Mouse (Mus musculus) CH12.LX (cell line): ENCODE measurements around the gene Kank1. TPM values are rescaled to one million over a fixed set of nuclear protein-coding genes. Genes with fewer than 3 reads are reported as not detected.

Source experiments
- DNase-seq: peaks from one replicate; pipeline ENCODE4 v3.0.0-alpha.2; 2013; ENCODE audit errors: extremely low read depth
- H3K27ac ChIP-seq: 2 replicates; pipeline ENCODE4 v1.5.1; 2012; ENCODE audit warnings: low read depth, mild to moderate bottlenecking, control low read depth, moderate library complexity; ENCODE audit not compliant: insufficient read depth
- H3K27me3 ChIP-seq: replicated peaks from 2 replicates; pipeline ENCODE3; 2012; ENCODE audit warnings: inconsistent platforms
- H3K36me3 ChIP-seq, 2 experiments: replicated peaks in 1 of 2; 2 replicates each; pipeline versions ENCODE3 to v1.6.1; 2012; ENCODE audit warnings: inconsistent platforms in 1 of 2, low read length in 1 of 2, mild to moderate bottlenecking in 1 of 2, mixed read lengths in 1 of 2, moderate library complexity in 1 of 2; ENCODE audit not compliant: control insufficient read depth in 1 of 2, insufficient read depth in 1 of 2
- H3K4me1 ChIP-seq, 2 experiments: 2 replicates each; pipeline ENCODE4 v1.6.1; 2012; ENCODE audit warnings: inconsistent platforms in 1 of 2, moderate library complexity in 1 of 2; ENCODE audit not compliant: insufficient read depth in 2 of 2, control insufficient read depth in 1 of 2
- H3K4me2 ChIP-seq: 2 replicates; pipeline ENCODE4 v1.6.1; 2012; ENCODE audit warnings: low read depth, mild to moderate bottlenecking, control low read depth; ENCODE audit not compliant: poor library complexity, insufficient read depth, severe bottlenecking
- H3K4me3 ChIP-seq, 3 experiments: fragments of 150-350 bp in 1 of 3; sonication (generic) in 1 of 3; replicated peaks in 1 of 3; 2 replicates each; pipeline versions ENCODE3 to v1.5.1; 2011 to 2012; ENCODE audit warnings: low read depth in 2 of 3, low read length in 2 of 3, mild to moderate bottlenecking in 2 of 3, moderate library complexity in 2 of 3, control low read depth in 1 of 3, improper control_type of control experiment in 1 of 3, inconsistent platforms in 1 of 3, mixed read lengths in 1 of 3; ENCODE audit not compliant: poor library complexity in 1 of 3
- H3K79me2 ChIP-seq: replicated peaks from 2 replicates; pipeline ENCODE4 v1.6.1; 2012; ENCODE audit warnings: mild to moderate bottlenecking, moderate library complexity; ENCODE audit not compliant: control insufficient read depth, poor library complexity, insufficient read depth, severe bottlenecking; ENCODE audit errors: extremely low read depth
- H3K9ac ChIP-seq: 2 replicates; pipeline ENCODE4 v1.6.1; 2012; ENCODE audit warnings: low read depth, mild to moderate bottlenecking, control low read depth, moderate library complexity; ENCODE audit not compliant: insufficient read depth
- H3K9me3 ChIP-seq: replicated peaks from 2 replicates; pipeline ENCODE3; 2012; ENCODE audit warnings: low read length, inconsistent platforms, mixed read lengths
- CHD1 ChIP-seq: IDR thresholded peaks from 2 replicates; pipeline ENCODE4 v1.6.1; 2012; ENCODE audit warnings: low read depth, low read length, improper control_type of control experiment, inconsistent platforms
- CTCF ChIP-seq, 2 experiments: IDR thresholded peaks in 1 of 2; conservative IDR thresholded peaks in 1 of 2; 2 replicates each; pipeline ENCODE4 v1.5.1; 2011 to 2012; ENCODE audit warnings: low read depth in 2 of 2, low read length in 2 of 2, improper control_type of control experiment in 1 of 2, inconsistent platforms in 1 of 2, mild to moderate bottlenecking in 1 of 2, moderate library complexity in 1 of 2
- E2F4 ChIP-seq: IDR thresholded peaks from 2 replicates; pipeline ENCODE4 v1.6.1; 2011; ENCODE audit warnings: low read depth, low read length, improper control_type of control experiment; ENCODE audit not compliant: insufficient replicate concordance
- ELF1 ChIP-seq: IDR thresholded peaks from 2 replicates; pipeline ENCODE4 v1.6.1; 2014; ENCODE audit warnings: low read depth, mild to moderate bottlenecking, inconsistent platforms, low read length, improper control_type of control experiment
- GABPA ChIP-seq: IDR thresholded peaks from 2 replicates; pipeline ENCODE4 v1.6.1; 2012; ENCODE audit warnings: low read depth, low read length, improper control_type of control experiment, inconsistent platforms; ENCODE audit not compliant: insufficient replicate concordance
- JUN ChIP-seq: IDR thresholded peaks from 2 replicates; pipeline ENCODE4 v1.6.1; 2011; ENCODE audit warnings: low read depth, mild to moderate bottlenecking, low read length, improper control_type of control experiment, moderate library complexity; ENCODE audit not compliant: insufficient read depth
- KAT2A ChIP-seq: IDR thresholded peaks from 2 replicates; pipeline ENCODE4 v1.6.1; 2012; ENCODE audit warnings: low read length, improper control_type of control experiment, inconsistent platforms; ENCODE audit not compliant: insufficient replicate concordance
- MAZ ChIP-seq: IDR thresholded peaks from 2 replicates; pipeline ENCODE4 v1.6.1; 2012; ENCODE audit warnings: low read depth, mild to moderate bottlenecking, inconsistent platforms, low read length, improper control_type of control experiment, moderate library complexity
- RAD21 ChIP-seq: IDR thresholded peaks from 2 replicates; pipeline ENCODE4 v1.6.1; 2011; ENCODE audit warnings: low read depth, mild to moderate bottlenecking, low read length, improper control_type of control experiment, moderate library complexity
- SMC3 ChIP-seq: IDR thresholded peaks from 2 replicates; pipeline ENCODE4 v1.6.1; 2011; ENCODE audit warnings: low read depth, low read length, improper control_type of control experiment
- UBTF ChIP-seq: IDR thresholded peaks from 2 replicates; pipeline ENCODE4 v1.6.1; 2012; ENCODE audit warnings: low read depth, mild to moderate bottlenecking, inconsistent platforms, low read length, improper control_type of control experiment, moderate library complexity
- USF1 ChIP-seq: IDR thresholded peaks from 2 replicates; pipeline ENCODE4 v1.6.1; 2014; ENCODE audit warnings: low read depth, mild to moderate bottlenecking, inconsistent platforms, low read length, improper control_type of control experiment
- ZC3H11A ChIP-seq: IDR thresholded peaks from 2 replicates; pipeline ENCODE4 v1.6.1; 2012; ENCODE audit warnings: low read depth, mild to moderate bottlenecking, inconsistent platforms, low read length, improper control_type of control experiment
- ZKSCAN1 ChIP-seq: IDR thresholded peaks from 2 replicates; pipeline ENCODE4 v1.6.1; 2012; ENCODE audit warnings: low read depth, inconsistent platforms, low read length, improper control_type of control experiment, borderline replicate concordance
- ZMIZ1 ChIP-seq: IDR thresholded peaks from 2 replicates; pipeline ENCODE4 v1.6.1; 2012; ENCODE audit warnings: low read depth, mild to moderate bottlenecking, inconsistent platforms, low read length, improper control_type of control experiment
- dilution Hi-C: fragments of 300-500 bp; cut with MboI; formaldehyde crosslinking; loops from 2 replicates; pipeline ENCODE4 v1.14.3; 2020; ENCODE audit warnings: low sequenced_read_pairs; ENCODE audit not compliant: extremely low pct_unique_long_range_greater_than_20kb, extremely low pct_ligation_motif_present
- in situ Hi-C: fragments of 300-500 bp; cut with MboI; formaldehyde crosslinking; loops from 3 replicates; pipeline ENCODE4 v1.14.3; 2019; ENCODE audit warnings: low sequenced_read_pairs, low pct_ligation_motif_present, low pct_unique_long_range_greater_than_20kb, mixed read lengths
- polyA plus RNA-seq: library from polyadenylated mRNA; unstranded; fragments of >175 nt; gene quantifications from 2 replicates; pipeline ENCODE4 v1.2.1, GENCODE M21; 2012; ENCODE audit warnings: low read depth; ENCODE audit not compliant: insufficient read length
- total RNA-seq, 2 experiments: library from RNA; depleted of rRNA; stranded (reverse); fragments of 300-350 nt in 1 of 2; fragments of >200 nt in 1 of 2; gene quantifications; 2 replicates each; pipeline ENCODE4 v1.2.3; 2012 to 2014

The Kank1 gene
- total and polyA plus RNA-seq, 3 experiments, result 0.10 to 0.13 (median 0.12) TPM

DNA sequence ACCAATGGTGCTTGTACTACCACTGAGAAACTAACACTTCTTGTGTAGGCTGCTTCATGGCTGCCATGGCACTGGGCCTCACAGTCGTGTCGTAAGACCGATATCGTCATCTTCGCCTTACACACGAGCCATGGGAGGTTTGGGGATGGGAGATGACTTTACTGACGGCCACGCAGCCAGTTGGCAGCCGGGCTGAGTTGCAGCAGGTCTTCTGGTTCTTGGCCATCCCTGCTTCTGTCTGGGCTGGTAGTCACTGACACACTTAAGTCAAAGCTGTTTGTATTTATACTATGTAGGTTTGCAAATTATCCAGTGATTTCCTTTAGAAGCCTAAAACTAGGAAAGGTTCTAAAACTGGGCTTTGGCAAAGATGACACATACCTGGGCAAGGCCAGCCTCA is 43.0 kb upstream of the Kank1 start (continued):
- TF ChIP-seq CHD1, result no peak
- TF ChIP-seq, all 38 proteins: peak for 0

DNA sequence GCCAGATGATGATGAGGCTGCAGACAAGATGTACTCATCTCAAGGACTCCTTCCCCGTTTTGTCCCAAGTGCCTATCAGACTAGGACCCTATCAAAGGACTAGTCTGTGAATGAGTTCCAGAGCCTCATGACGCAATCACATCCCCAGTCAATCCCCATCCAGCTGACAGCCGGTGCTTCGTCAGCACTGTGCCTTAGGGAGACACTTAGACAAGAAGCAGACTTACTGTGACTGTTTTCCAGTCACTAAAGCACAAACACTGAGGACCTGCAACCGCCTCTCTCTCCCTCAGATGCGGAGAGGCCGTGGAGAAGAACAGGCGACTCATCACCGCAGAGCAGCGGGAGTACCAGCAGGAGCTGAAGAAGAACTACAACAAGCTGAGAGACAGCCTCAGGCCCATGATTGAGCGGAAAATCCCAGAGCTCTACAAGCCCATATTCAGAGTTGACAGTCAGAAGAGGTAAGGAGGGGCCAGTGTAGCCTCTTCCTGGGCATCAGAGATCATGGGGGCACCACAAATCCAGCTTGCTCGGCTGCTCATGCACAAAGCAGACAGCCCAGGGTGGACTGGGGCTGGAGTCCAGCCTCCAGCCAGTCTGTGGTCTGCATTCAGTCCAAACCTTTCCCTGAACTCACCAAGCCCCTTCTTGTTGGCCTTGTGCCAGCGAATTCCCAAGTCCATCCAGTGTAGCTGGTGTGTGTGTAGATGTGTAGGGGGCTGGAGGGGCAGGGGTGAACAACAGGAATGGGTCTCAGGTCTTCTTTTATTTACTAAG is 36.5 kb upstream of the Kank1 start:
- H3K79me2 ChIP-seq, result no peaks in the 10 kb centered on the region
- no peaks in the 10 kb centered on the region for H3K4me1 ChIP-seq
- no peak overlapping the region for H3K4me3 ChIP-seq
- dilution Hi-C loops (no loop called here), in situ Hi-C loops (loop anchor here (25.0 kb wide), 1 partner anchor 237 kb away; no protein-coding TSS in a partner anchor)
- no peaks in the 10 kb centered on the region for H3K27me3 ChIP-seq
- DNase-seq, result no peak
- H3K36me3 ChIP-seq, result peaks cover 48 to 79% of the 10 kb centered on the region in 2 experiments
- no peak overlapping the region for H3K9ac ChIP-seq
- no peak overlapping the region for H3K27ac ChIP-seq
- H3K4me2 ChIP-seq, result no peak overlapping the region
- no peaks in the 10 kb centered on the region for H3K9me3 ChIP-seq
- TF ChIP-seq CTCF (conservative IDR thresholded peaks at IDR 0.05 in 1 of 2, IDR thresholded peaks at IDR 0.05 in 1 of 2; ENCODE audit: low read depth in 2 of 2, low read length in 2 of 2), result no peak
- no peak for TF ChIP-seq KAT2A
- no peak for TF ChIP-seq RAD21
- no peak for TF ChIP-seq ELF1
- no peak for TF ChIP-seq GABPA
- TF ChIP-seq SMC3, result no peak
- no peak for TF ChIP-seq ZC3H11A

DNA sequence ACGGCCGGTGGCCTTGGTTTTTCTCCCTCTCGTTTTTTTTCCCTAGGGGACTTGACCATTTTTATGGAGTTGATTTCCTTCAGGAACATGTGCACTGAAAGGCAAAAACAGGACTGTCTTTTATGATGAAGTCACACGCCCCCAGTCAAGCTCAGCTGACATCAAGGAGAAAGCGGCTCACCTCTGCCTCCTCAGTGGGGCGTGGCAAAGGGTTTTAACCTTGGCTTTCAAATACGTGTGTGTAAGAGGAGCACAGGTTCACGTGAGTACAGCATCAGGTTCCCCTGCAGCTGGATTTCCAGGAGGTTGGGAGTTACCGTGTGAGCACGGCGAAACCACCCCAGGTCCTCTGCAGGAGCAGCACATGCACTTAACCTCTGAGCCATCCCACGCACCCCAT is 33.7 kb upstream of the Kank1 start:
- dilution Hi-C loops, result no loop called here
- H3K9ac ChIP-seq, result no peak overlapping the region
- H3K9me3 ChIP-seq, result no peaks in the 10 kb centered on the region
- TF ChIP-seq ELF1 (no peak), GABPA (no peak), ZKSCAN1 (no peak), UBTF (no peak), USF1 (no peak), ZMIZ1 (no peak), MAZ (no peak), SMC3 (no peak), E2F4 (no peak), JUN (no peak), CTCF (conservative IDR thresholded peaks at IDR 0.05 in 1 of 2, IDR thresholded peaks at IDR 0.05 in 1 of 2; ENCODE audit: low read depth in 2 of 2, low read length in 2 of 2) (no peak)
- H3K4me3 ChIP-seq, result no peak overlapping the region
- peaks cover 30 to 53% of the 10 kb centered on the region in 2 experiments for H3K36me3 ChIP-seq
- H3K27me3 ChIP-seq, result no peaks in the 10 kb centered on the region
- H3K4me1 ChIP-seq, result peaks cover 0 to 8% of the 10 kb centered on the region in 2 experiments; a peak in 3 of 4 replicates
- in situ Hi-C loops, result loop anchor here (25.0 kb wide), 1 partner anchor 234 kb away; no protein-coding TSS in a partner anchor
- no peak overlapping the region for H3K4me2 ChIP-seq
- DNase-seq, result no peak
- H3K27ac ChIP-seq, result no peak overlapping the region
- H3K79me2 ChIP-seq, result no peaks in the 10 kb centered on the region
